Mouse (Mus musculus) embryo, embryonic 10 days (tissue): Measurements from ENCODE around the gene Olfr1154.

Source experiments
- DNase-seq: peaks from one replicate; pipeline ENCODE4 v3.0.0-alpha.2; 2015; ENCODE audit warnings: low spot score

The Olfr1154 gene

GRCm38 (mm10) chr2:87905066-87905465, at the start of gene Olfr1154:
TSS of gene Olfr1154 (minus strand) at chr2:87905166.
- no peak for DNase-seq

DNA sequence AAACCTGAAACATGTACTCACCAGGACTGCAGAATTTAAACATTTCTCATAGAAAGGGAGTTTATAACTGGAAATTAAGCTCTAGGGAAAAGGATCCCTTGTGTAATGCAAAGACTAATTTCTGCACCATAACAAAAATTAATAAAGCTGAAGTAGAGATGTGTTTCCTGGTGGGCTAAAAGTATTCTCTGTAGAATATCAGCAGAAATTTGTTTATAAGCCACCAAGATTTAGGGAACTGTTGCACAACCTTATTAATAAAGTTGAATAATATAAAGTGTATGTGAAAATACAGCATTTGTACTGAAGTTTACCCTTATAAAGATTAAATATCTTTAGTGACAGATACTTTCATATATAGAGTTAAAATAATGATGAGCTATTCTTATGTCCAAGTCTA, 48.0 kb upstream of the Olfr1154 start, which contains the start of gene Olfr1156:
TSS of gene Olfr1156 (minus strand) at position 101 of the 400 bp plus-strand sequence.
- no peak for DNase-seq

DNA sequence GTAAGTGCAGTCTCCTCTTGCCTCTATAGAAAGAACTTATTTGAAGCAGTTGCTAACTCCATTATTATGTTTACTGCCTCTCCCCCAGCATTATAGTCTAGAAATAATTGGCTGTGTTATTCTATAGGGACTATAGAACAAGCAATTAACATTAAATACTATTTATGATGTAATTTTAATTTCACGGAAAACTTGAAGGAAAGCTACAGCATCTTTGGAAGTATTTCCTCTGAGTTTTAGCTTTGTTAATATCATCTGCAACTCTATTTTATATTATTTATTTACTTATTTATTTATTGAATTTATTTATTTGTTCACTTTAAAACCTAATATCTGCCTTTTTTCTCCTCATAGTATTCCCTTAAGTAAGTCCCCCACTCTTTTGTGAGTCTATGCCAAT, 40.1 kb upstream of the Olfr1154 start, which contains the start of gene Olfr1155:
TSS of gene Olfr1155 (minus strand) at position 101 of the 400 bp plus-strand sequence.
- DNase-seq = no peak

DNA sequence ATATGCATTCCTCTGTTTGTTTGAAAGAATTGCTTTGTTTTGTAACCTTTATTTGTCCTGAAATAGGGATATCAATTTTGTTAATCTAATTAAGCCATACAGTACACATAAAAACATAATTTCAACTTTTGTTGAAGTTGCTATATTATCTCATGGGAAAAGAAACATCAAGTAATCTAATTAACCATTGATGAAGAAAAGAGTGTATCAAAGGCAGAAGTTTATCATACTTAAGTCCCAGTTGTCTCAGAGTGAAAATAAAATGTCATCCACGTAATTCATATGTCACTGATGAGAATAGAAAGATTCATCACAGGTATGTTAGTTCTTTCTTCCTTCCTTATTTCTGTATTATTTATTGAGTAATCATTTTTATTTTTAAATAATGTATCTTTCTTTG, 10.3 kb downstream of the Olfr1154 start, which contains the start of gene Olfr1153:
TSS of gene Olfr1153 (plus strand) at position 301 of the 400 bp plus-strand sequence.
- DNase-seq = no peak

GRCm38 (mm10) chr2:87866192-87866591, 38.8 kb downstream of the Olfr1154 start, which contains the start of gene Olfr1152:
TSS of gene Olfr1152 (plus strand) at chr2:87866492.
- no peak for DNase-seq

DNA sequence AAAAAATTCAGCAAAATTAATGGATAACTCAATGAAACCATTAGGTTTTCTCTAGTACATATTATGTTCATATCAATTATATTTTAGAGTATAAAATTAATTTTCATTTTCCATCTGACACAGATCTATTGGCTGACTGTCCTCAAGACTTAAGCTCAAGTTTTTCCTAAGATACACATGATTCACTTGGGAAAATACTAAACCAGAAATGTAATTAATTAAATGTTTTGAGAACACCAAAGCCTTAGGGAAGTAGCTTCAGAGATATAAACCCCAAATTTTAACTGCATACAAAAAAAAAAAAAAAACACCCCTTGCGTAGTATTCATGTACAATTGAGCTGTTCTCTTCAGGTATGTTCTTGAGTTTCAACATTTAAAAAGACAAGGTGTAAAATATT, 49.4 kb downstream of the Olfr1154 start, which contains the start of gene Olfr1151:
TSS of gene Olfr1151 (plus strand) at position 301 of the 400 bp plus-strand sequence.
- no peak for DNase-seq
